Comparison of ENCODE assay signal across 27 mouse cellular contexts in the genomic region with DNA sequence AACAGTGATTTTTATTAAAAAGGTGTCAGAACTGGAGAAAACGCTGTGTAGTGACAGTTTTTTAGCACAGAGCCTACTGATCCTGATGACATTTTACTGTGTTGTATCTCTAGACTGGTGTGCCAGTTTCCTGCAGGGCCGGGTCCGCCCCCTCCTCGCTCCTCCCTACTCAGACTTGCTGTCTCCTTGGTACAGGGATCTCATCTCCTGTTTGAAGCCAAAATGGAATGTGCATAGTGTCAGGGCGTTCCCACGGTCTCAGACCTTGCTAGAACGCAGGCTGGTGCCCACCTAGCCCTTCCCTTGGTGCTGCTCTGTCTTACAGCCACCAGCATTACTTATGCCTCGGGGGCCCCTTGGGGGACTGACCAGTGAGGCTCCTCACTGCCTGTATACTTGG. TPM values are rescaled to one million over a fixed set of nuclear protein-coding genes. Genes with fewer than 3 reads are reported as not detected.
DNase-seq lines count a peak whose midpoint lies in the region; ATAC-seq and TF ChIP-seq lines count a peak whose summit lies in the region.
"Had no signal": no experiment of that assay in that cellular context is flagged by ENCODE, and none has a peak within 500 bp of the region (broad histone marks: within the 10 kb centered on the region; RNA-seq: fewer than 3 reads in every experiment).

No protein-coding gene starts in this region.

- no peak overlapping the region for H3K4me3 ChIP-seq in midbrain, embryonic 10.5 days
- H3K4me3 ChIP-seq in midbrain, postnatal 0 days (ENCODE audit: low read depth, low read length) = no peak overlapping the region
- H3K4me3 ChIP-seq: embryonic facial prominence, embryonic 13.5 days; heart, embryonic 12.5 days; heart, embryonic 15.5 days had no signal

- H3K9me3 ChIP-seq in midbrain, embryonic 10.5 days (replicated peaks) = no peaks in the 10 kb centered on the region
- H3K9me3 ChIP-seq in midbrain, postnatal 0 days (ENCODE audit: low read length) = no peaks in the 10 kb centered on the region
- H3K9me3 ChIP-seq: embryonic facial prominence, embryonic 13.5 days; heart, embryonic 12.5 days; heart, embryonic 15.5 days had no signal

- no peak overlapping the region for H3K4me2 ChIP-seq in midbrain, postnatal 0 days (ENCODE audit: low read depth, low read length, poor library complexity, severe bottlenecking)
- H3K4me2 ChIP-seq: embryonic facial prominence, embryonic 13.5 days; heart, embryonic 12.5 days; heart, embryonic 15.5 days; hindbrain, embryonic 14.5 days had no signal

- no peak for TF ChIP-seq CTCF in midbrain, postnatal 0 days (IDR thresholded peaks at IDR 0.05)

- ATAC-seq in midbrain, postnatal 0 days (ENCODE audit: low FRiP score) = no peak
- ATAC-seq: activated CD4-positive, CD25-positive, alpha-beta regulatory T cell, adult 4 months; forebrain, embryonic 14.5 days; forebrain, postnatal 0 days; hindbrain, postnatal 0 days; inflammation-experienced regulatory T-cells, adult 6 months; intestine, embryonic 16.5 days had no signal

- H3K27ac ChIP-seq in midbrain, embryonic 10.5 days (replicated peaks) = 0 out of 2 replicates have a peak overlapping the region, but pooled peaks have one; percentile 42
- H3K27ac ChIP-seq in midbrain, postnatal 0 days (ENCODE audit: low read depth, low read length) = no peak overlapping the region
- H3K27ac ChIP-seq: heart, embryonic 15.5 days; hindbrain, embryonic 14.5 days; hindbrain, postnatal 0 days had no signal

- H3K36me3 ChIP-seq in midbrain, embryonic 10.5 days = peaks cover 90% of the 10 kb centered on the region
- H3K36me3 ChIP-seq in midbrain, postnatal 0 days (ENCODE audit: insufficient read depth, low read length) = peaks cover 53% of the 10 kb centered on the region

- H3K4me1 ChIP-seq in midbrain, embryonic 10.5 days = peaks cover 16% of the 10 kb centered on the region
- H3K4me1 ChIP-seq in midbrain, postnatal 0 days (ENCODE audit: insufficient read depth, low read length) = no peaks in the 10 kb centered on the region
- H3K4me1 ChIP-seq: embryonic facial prominence, embryonic 13.5 days; heart, embryonic 15.5 days had no signal

- DNase-seq in adrenal gland, postnatal 14 days = peak; percentile 60
- DNase-seq in adrenal gland, postnatal 4 days (ENCODE audit: low spot score in 2 of 2) = no peak
- peak; percentile 86 for DNase-seq in heart, adult 11 months
- no peak for DNase-seq in heart, adult 18-20 months
- DNase-seq in midbrain, embryonic 10.5 days (ENCODE audit: low spot score) = no peak
- DNase-seq in midbrain, postnatal 0 days (ENCODE audit: low spot score) = no peak
- peak; percentile 13 for DNase-seq in urinary bladder, adult 2 months (ENCODE audit: low spot score)
- no peak for DNase-seq in urinary bladder, postnatal 25 days (ENCODE audit: low spot score)
- DNase-seq: adrenal gland, postnatal 10 days; cerebellum, adult 11 months; cerebellum, adult 2 months; cerebellum, adult 9-11 months; cerebellum, postnatal 25 days; forebrain, postnatal 0 days; gastrocnemius, postnatal 25 days; heart, postnatal 10 days; heart, postnatal 4 days had no signal

- no peaks in the 10 kb centered on the region for H3K27me3 ChIP-seq in midbrain, embryonic 10.5 days (ENCODE audit: low read depth, poor library complexity, severe bottlenecking)
- no peaks in the 10 kb centered on the region for H3K27me3 ChIP-seq in midbrain, postnatal 0 days (ENCODE audit: insufficient read depth, low read length)
- H3K27me3 ChIP-seq: embryonic facial prominence, embryonic 13.5 days; heart, embryonic 15.5 days had no signal

- WGBS in midbrain, embryonic 10.5 days = 84% methylated on average over 8 of the region's 8 CpGs
- 78% methylated on average over 8 of the region's 8 CpGs for WGBS in midbrain, postnatal 0 days

- H3K9ac ChIP-seq in midbrain, postnatal 0 days (replicated peaks; ENCODE audit: low read length, poor library complexity, severe bottlenecking) = no peak overlapping the region
- H3K9ac ChIP-seq: embryonic facial prominence, embryonic 13.5 days; forebrain, postnatal 0 days; heart, embryonic 12.5 days; heart, embryonic 15.5 days; hindbrain, embryonic 14.5 days had no signal

RNA-seq across cellular contexts. Expression of a gene that starts 12.7 kb away (rescaled TPM):
- total RNA-seq in adrenal gland, postnatal 14 days (2021) = 117 and 129 TPM in 2 replicates
- total RNA-seq in adrenal gland, postnatal 4 days (2021) = 100 to 1,000 TPM; 133 to 150 TPM
- total RNA-seq in heart, adult 18-20 months (2021) = 10 to 100 TPM; 24.8 to 27.4 TPM
- 26.1 and 27.1 TPM in 2 replicates for polyA plus RNA-seq in midbrain, embryonic 10.5 days (2016; fragmentation: Nextera tagmentation; extraction: Ambion mirVana)
- total RNA-seq in midbrain, postnatal 0 days (2014; rRNA removed) = 23.6 and 31.8 TPM in 2 replicates
- 43.4 and 51.5 TPM in 2 replicates for polyA plus RNA-seq in midbrain, postnatal 0 days (2015; fragmentation: Nextera tagmentation; extraction: Ambion mirVana)
- polyA plus RNA-seq in urinary bladder, adult 2 months (2012; rRNA removed) = 36.3 and 41.1 TPM in 2 replicates

RNA-seq across cellular contexts. Expression of a gene that starts 12.9 kb away (rescaled TPM):
- total RNA-seq in adrenal gland, postnatal 14 days (2021) = 1.6 and 2.7 TPM in 2 replicates
- 10 to 100 TPM in 1 of 2 experiments, 1 to 10 TPM in 1; 4.7 to 12.0 TPM for total RNA-seq in adrenal gland, postnatal 4 days (2021)
- total RNA-seq in heart, adult 18-20 months (2021) = under 1 TPM in 1 of 2 experiments, not detected in 1; 0.41 TPM
- 16.2 and 25.6 TPM in 2 replicates for polyA plus RNA-seq in midbrain, embryonic 10.5 days (2016; fragmentation: Nextera tagmentation; extraction: Ambion mirVana)
- total RNA-seq in midbrain, postnatal 0 days (2014; rRNA removed) = 1.4 TPM in 2 replicates
- polyA plus RNA-seq in midbrain, postnatal 0 days (2015; fragmentation: Nextera tagmentation; extraction: Ambion mirVana) = 1.5 and 1.6 TPM in 2 replicates
- polyA plus RNA-seq in urinary bladder, adult 2 months (2012; rRNA removed) = 10.6 and 13.2 TPM in 2 replicates
- polyA plus RNA-seq: activated CD4-positive, CD25-positive, alpha-beta regulatory T cell, adult 4 months had no signal

RNA-seq across cellular contexts. Expression of a gene that starts 20.5 kb away (rescaled TPM):
- 9.6 and 9.7 TPM in 2 replicates for total RNA-seq in adrenal gland, postnatal 14 days (2021)
- 10 to 100 TPM; 13.8 to 13.9 TPM for total RNA-seq in adrenal gland, postnatal 4 days (2021)
- total RNA-seq in heart, adult 18-20 months (2021) = 1 to 10 TPM in 1 of 2 experiments, under 1 TPM in 1; 0.25 to 1.1 TPM
- polyA plus RNA-seq in midbrain, embryonic 10.5 days (2016; fragmentation: Nextera tagmentation; extraction: Ambion mirVana) = 4.1 and 5.2 TPM in 2 replicates
- 0.76 and 8.6 TPM in 2 replicates for total RNA-seq in midbrain, postnatal 0 days (2014; rRNA removed)
- 3.1 and 4.7 TPM in 2 replicates for polyA plus RNA-seq in midbrain, postnatal 0 days (2015; fragmentation: Nextera tagmentation; extraction: Ambion mirVana)
- 2.3 and 3.4 TPM in 2 replicates for polyA plus RNA-seq in urinary bladder, adult 2 months (2012; rRNA removed)

RNA-seq across cellular contexts. Expression of a gene that starts 39.3 kb away (rescaled TPM):
- 21.2 and 22.8 TPM in 2 replicates for total RNA-seq in adrenal gland, postnatal 14 days (2021)
- 10 to 100 TPM; 48.9 to 52.3 TPM for total RNA-seq in adrenal gland, postnatal 4 days (2021)
- 1 to 10 TPM; 3.2 to 3.7 TPM for total RNA-seq in heart, adult 18-20 months (2021)
- 58.3 and 70.5 TPM in 2 replicates for polyA plus RNA-seq in midbrain, embryonic 10.5 days (2016; fragmentation: Nextera tagmentation; extraction: Ambion mirVana)
- total RNA-seq in midbrain, postnatal 0 days (2014; rRNA removed) = 286 and 357 TPM in 2 replicates
- polyA plus RNA-seq in midbrain, postnatal 0 days (2015; fragmentation: Nextera tagmentation; extraction: Ambion mirVana) = 176 and 178 TPM in 2 replicates
- 15.8 and 22.8 TPM in 2 replicates for polyA plus RNA-seq in urinary bladder, adult 2 months (2012; rRNA removed)
- total RNA-seq: common myeloid progenitor, adult 5-6 weeks had no signal

Comparison
In these comparisons a context has a peak if more than half of its experiments do, and no peak if none do; other contexts are left out.
1. DNase-seq: peak in adrenal gland, postnatal 14 days (single experiment), heart, adult 11 months (single experiment) and urinary bladder, adult 2 months (single experiment); none in adrenal gland, postnatal 4 days (0 of 2), heart, adult 18-20 months (0 of 2), midbrain, embryonic 10.5 days (single experiment), midbrain, postnatal 0 days (single experiment) and urinary bladder, postnatal 25 days (single experiment).